Mouse (Mus musculus): ENCODE measurements at regions not wholly inside any gene's neighbourhood (a gene's known extent, or its start where the extent isn't known, plus 50 kb on each side); places are given as distances from the start of the nearest gene placed in this dataset.
"Not testable (repeated sequence)": the region's sequence is repeated elsewhere in the genome, so short reads cannot be mapped to it uniquely, and the experiment has no call there.

- intact Hi-C loops (cut with DNase I): no loop called here
- Histone ChIP-seq H3K27ac (no peak overlapping the region), H3K4me3 (no peak overlapping the region)
- no peak for DNase-seq (ENCODE audit: extremely low spot score in 1 of 2, low spot score in 2 of 2)
- peak; percentile 25 for TF ChIP-seq CTCF (IDR thresholded peaks at IDR 0.05)
These were observed 132.0 kb upstream of the Gm9972 start for GRCm38 (mm10) chr11:42903459-42904012.

- no peak for TF ChIP-seq CTCF (IDR thresholded peaks at IDR 0.05)
- Histone ChIP-seq H3K27ac (no peak overlapping the region), H3K4me3 (no peak overlapping the region)
- DNase-seq (ENCODE audit: extremely low spot score in 1 of 2, low spot score in 2 of 2): no peak
- intact Hi-C loops (cut with DNase I): no loop called here
These were observed 130.0 kb upstream of the Gm9972 start for GRCm38 (mm10) chr11:42905561-42905960.

- intact Hi-C loops (cut with DNase I): no loop called here
These were observed 129.5 kb upstream of the Gm9972 start for GRCm38 (mm10) chr11:42906020-42906419.

GRCm38 (mm10) chr11:42916421-42917181 lies 118.9 kb upstream of the Gm9972 start:
- Histone ChIP-seq H3K4me3 (no peak overlapping the region), H3K27ac (no peak overlapping the region)
- no peak for DNase-seq (ENCODE audit: extremely low spot score in 1 of 2, low spot score in 2 of 2)
- no peak for TF ChIP-seq CTCF (IDR thresholded peaks at IDR 0.05)
- intact Hi-C loops (cut with DNase I): no loop called here

More at GRCm38 (mm10) chr11:42906020-42906419, 129.5 kb upstream of the Gm9972 start:
- TF ChIP-seq CTCF (IDR thresholded peaks at IDR 0.05): no peak
- H3K27ac ChIP-seq: no peak overlapping the region
- DNase-seq (ENCODE audit: extremely low spot score in 1 of 2, low spot score in 2 of 2): no peak
- no peak overlapping the region for H3K4me3 ChIP-seq

GRCm38 (mm10) chr11:42919221-42919620 lies 116.3 kb upstream of the Gm9972 start:
- intact Hi-C loops (cut with DNase I): no loop called here
- no peak for DNase-seq (ENCODE audit: extremely low spot score in 1 of 2, low spot score in 2 of 2)
- TF ChIP-seq CTCF (IDR thresholded peaks at IDR 0.05): no peak
- H3K27ac ChIP-seq: no peak overlapping the region
- no peak overlapping the region for H3K4me3 ChIP-seq

- Histone ChIP-seq H3K27ac (no peak overlapping the region), H3K4me3 (no peak overlapping the region)
- intact Hi-C loops (cut with DNase I): loop anchor here (2.0 to 10.0 kb wide), 2 partner anchors 166 to 532 kb away; no protein-coding TSS in a partner anchor
- no peak for TF ChIP-seq CTCF (IDR thresholded peaks at IDR 0.05)
- peak; percentile 32 to 64 for DNase-seq (ENCODE audit: extremely low spot score in 1 of 2, low spot score in 2 of 2)
These were observed 108.4 kb upstream of the Gm9972 start for GRCm38 (mm10) chr11:42927156-42927555.

GRCm38 (mm10) chr11:42928916-42929315 lies 106.6 kb upstream of the Gm9972 start:
- H3K4me3 ChIP-seq: no peak overlapping the region
- intact Hi-C loops (cut with DNase I): loop anchor here (10.0 kb wide), 1 partner anchor 534 kb away; no protein-coding TSS in a partner anchor
- H3K27ac ChIP-seq: no peak overlapping the region
- no peak for TF ChIP-seq CTCF (IDR thresholded peaks at IDR 0.05)
- no peak for DNase-seq (ENCODE audit: extremely low spot score in 1 of 2, low spot score in 2 of 2)

GRCm38 (mm10) chr11:42939271-42939670 lies 96.3 kb upstream of the Gm9972 start:
- DNase-seq (ENCODE audit: extremely low spot score in 1 of 2, low spot score in 2 of 2); intact Hi-C loops (cut with DNase I); H3K27ac ChIP-seq; H3K4me3 ChIP-seq: not testable (repeated sequence)

- no peak for DNase-seq (ENCODE audit: extremely low spot score in 1 of 2, low spot score in 2 of 2)
- intact Hi-C loops (cut with DNase I): no loop called here
- TF ChIP-seq CTCF (IDR thresholded peaks at IDR 0.05): no peak
- Histone ChIP-seq H3K4me3 (no peak overlapping the region), H3K27ac (no peak overlapping the region)
These were observed 94.0 kb upstream of the Gm9972 start for GRCm38 (mm10) chr11:42941561-42941960.

- TF ChIP-seq CTCF (IDR thresholded peaks at IDR 0.05): no peak
- H3K27ac ChIP-seq: no peak overlapping the region
- intact Hi-C loops (cut with DNase I): no loop called here
- no peak for DNase-seq (ENCODE audit: extremely low spot score in 1 of 2, low spot score in 2 of 2)
- H3K4me3 ChIP-seq: no peak overlapping the region
These were observed 93.3 kb upstream of the Gm9972 start for GRCm38 (mm10) chr11:42942284-42942683.

- DNase-seq (ENCODE audit: extremely low spot score in 1 of 2, low spot score in 2 of 2): no peak
- no peak for TF ChIP-seq CTCF (IDR thresholded peaks at IDR 0.05)
- H3K4me3 ChIP-seq: no peak overlapping the region
- intact Hi-C loops (cut with DNase I): no loop called here
- no peak overlapping the region for H3K27ac ChIP-seq
These were observed 91.0 kb upstream of the Gm9972 start for GRCm38 (mm10) chr11:42944573-42944972.

GRCm38 (mm10) chr11:42949823-42950222 lies 85.7 kb upstream of the Gm9972 start:
- Histone ChIP-seq H3K4me3 (no peak overlapping the region), H3K27ac (no peak overlapping the region)
- intact Hi-C loops (cut with DNase I): no loop called here
- DNase-seq (ENCODE audit: extremely low spot score in 1 of 2, low spot score in 2 of 2): no peak
- no peak for TF ChIP-seq CTCF (IDR thresholded peaks at IDR 0.05)

- no peak overlapping the region for H3K27ac ChIP-seq
- no peak for TF ChIP-seq CTCF (IDR thresholded peaks at IDR 0.05)
- intact Hi-C loops (cut with DNase I): no loop called here
- no peak overlapping the region for H3K4me3 ChIP-seq
- no peak for DNase-seq (ENCODE audit: extremely low spot score in 1 of 2, low spot score in 2 of 2)
These were observed 81.4 kb upstream of the Gm9972 start for GRCm38 (mm10) chr11:42954169-42954568.
